Mouse (Mus musculus) midbrain, embryonic 14.5 days (tissue): ENCODE results near the gene Ikbke. TPM values are rescaled to one million over a fixed set of nuclear protein-coding genes. Genes with fewer than 3 reads are reported as not detected.

Experiments
- ATAC-seq: fragments of 200-750 bp; cut with Nextera tagmentation; 2 replicates; pipeline ENCODE4 v1.8.0; 2017; ENCODE audit warnings: moderate number of reproducible peaks, moderate library complexity; ENCODE audit not compliant: low FRiP score, low TSS enrichment
- DNase-seq: peaks from one replicate; pipeline ENCODE4 v3.0.0-alpha.2; 2015
- H3K27ac ChIP-seq: fragments of 300-500 bp; sonication (generic); replicated peaks from 2 replicates; pipeline ENCODE4 v1.5.1; 2014; ENCODE audit warnings: mild to moderate bottlenecking, low read depth, low read length, moderate library complexity
- H3K27me3 ChIP-seq: fragments of 300-500 bp; sonication (generic); 2 replicates; pipeline ENCODE4 v1.6.1; 2014; ENCODE audit warnings: low read length, control low read depth, mixed read lengths; ENCODE audit not compliant: control insufficient read depth, insufficient read depth
- H3K36me3 ChIP-seq: fragments of 300-500 bp; sonication (generic); 2 replicates; pipeline ENCODE4 v1.6.1; 2014; ENCODE audit warnings: low read length, control low read depth; ENCODE audit not compliant: control insufficient read depth, insufficient read depth
- H3K4me1 ChIP-seq: fragments of 300-500 bp; sonication (generic); 2 replicates; pipeline ENCODE4 v1.6.1; 2014; ENCODE audit warnings: mild to moderate bottlenecking, antibody characterized with exemption, low read length, control low read depth; ENCODE audit not compliant: control insufficient read depth, insufficient read depth
- H3K4me2 ChIP-seq: fragments of 300-500 bp; sonication (generic); 2 replicates; pipeline ENCODE4 v1.6.1; 2014; ENCODE audit warnings: mild to moderate bottlenecking, low read length, moderate library complexity
- H3K4me3 ChIP-seq: fragments of 300-500 bp; sonication (generic); replicated peaks from 2 replicates; pipeline ENCODE4 v1.5.1; 2014; ENCODE audit warnings: low read depth, low read length
- H3K9ac ChIP-seq: fragments of 300-500 bp; sonication (generic); replicated peaks from 2 replicates; pipeline ENCODE4 v1.6.1; 2014; ENCODE audit warnings: mild to moderate bottlenecking, low read length, moderate library complexity
- H3K9me3 ChIP-seq: fragments of 300-500 bp; sonication (generic); 2 replicates; pipeline ENCODE4 v1.6.1; 2016; ENCODE audit warnings: low read length, control low read depth, mixed read lengths; ENCODE audit not compliant: control insufficient read depth
- WGBS: fragments of 180-500 bp; shearing (Covaris S2); extraction: QIAGEN DNeasy Blood & Tissue Kit; methylation state at CpG from one replicate; pipeline ENCODE4 v1.1.7; 2014; 5-methylcytosine and 5-hydroxymethylcytosine counted together
- polyA plus RNA-seq: library from polyadenylated mRNA; unstranded; fragments of >200 nt; fragmentation: Nextera tagmentation; extraction: Ambion mirVana; gene quantifications from 2 replicates; pipeline ENCODE4 v1.2.1, GENCODE M21; 2014

Gene Ikbke
- polyA plus RNA-seq, 1 experiment from 2014 or later, result 0.87 TPM

- no peaks in the 10 kb centered on the region for H3K27me3 ChIP-seq
- no peak for DNase-seq
- peaks cover 42% of the 10 kb centered on the region for H3K36me3 ChIP-seq
- no peak for ATAC-seq
- 97% methylated on average over 2 of the region's 2 CpGs for WGBS
- no peak overlapping the region for H3K27ac ChIP-seq
- no peaks in the 10 kb centered on the region for H3K4me1 ChIP-seq
- H3K9me3 ChIP-seq, result no peaks in the 10 kb centered on the region
- H3K4me2 ChIP-seq, result no peak overlapping the region
- no peak overlapping the region for H3K4me3 ChIP-seq
- H3K9ac ChIP-seq, result no peak overlapping the region
These were observed 21.3 kb upstream of the Ikbke start for GRCm38 (mm10) chr1:131300750-131301149.

GRCm38 (mm10) chr1:131299788-131300187, 20.4 kb upstream of the Ikbke start:
- no peak for ATAC-seq
- Histone ChIP-seq H3K4me3 (no peak overlapping the region), H3K27me3 (no peaks in the 10 kb centered on the region), H3K4me2 (no peak overlapping the region), H3K36me3 (peaks cover 49% of the 10 kb centered on the region), H3K9ac (no peak overlapping the region), H3K9me3 (no peaks in the 10 kb centered on the region), H3K4me1 (0 out of 2 replicates have a peak, but pooled peaks cover 5% of the 10 kb centered on the region), H3K27ac (no peak overlapping the region)
- no peak for DNase-seq
- WGBS, result 88% methylated on average over 6 of the region's 6 CpGs

- no peak overlapping the region for H3K27ac ChIP-seq
- WGBS, result 61% methylated on average over 3 of the region's 3 CpGs
These were observed 19.8 kb upstream of the Ikbke start for GRCm38 (mm10) chr1:131299240-131299639.

GRCm38 (mm10) chr1:131298171-131298570, 18.8 kb upstream of the Ikbke start:
- H3K27ac ChIP-seq, result no peak overlapping the region
- no peaks in the 10 kb centered on the region for H3K27me3 ChIP-seq
- H3K4me3 ChIP-seq, result no peak overlapping the region
- H3K4me1 ChIP-seq, result 0 out of 2 replicates have a peak, but pooled peaks cover 5% of the 10 kb centered on the region
- DNase-seq (no peak), ATAC-seq (no peak)
- H3K9me3 ChIP-seq, result no peaks in the 10 kb centered on the region
- H3K4me2 ChIP-seq, result no peak overlapping the region
- whole genome bisulfite sequencing, result 93% methylated on average over 9 of the region's 9 CpGs
- H3K9ac ChIP-seq, result no peak overlapping the region
- H3K36me3 ChIP-seq, result peaks cover 59% of the 10 kb centered on the region

More at GRCm38 (mm10) chr1:131299240-131299639, 19.8 kb upstream of the Ikbke start:
- Histone ChIP-seq H3K27me3 (no peaks in the 10 kb centered on the region), H3K36me3 (peaks cover 53% of the 10 kb centered on the region), H3K9me3 (no peaks in the 10 kb centered on the region), H3K9ac (no peak overlapping the region), H3K4me1 (0 out of 2 replicates have a peak, but pooled peaks cover 5% of the 10 kb centered on the region), H3K4me3 (no peak overlapping the region), H3K4me2 (no peak overlapping the region)
- ATAC-seq (no peak), DNase-seq (no peak)

GRCm38 (mm10) chr1:131296726-131297125, 17.3 kb upstream of the Ikbke start:
- H3K27me3 ChIP-seq, result no peaks in the 10 kb centered on the region
- H3K9me3 ChIP-seq, result no peaks in the 10 kb centered on the region
- no peak for ATAC-seq
- 0 out of 2 replicates have a peak, but pooled peaks cover 5% of the 10 kb centered on the region for H3K4me1 ChIP-seq
- H3K36me3 ChIP-seq, result peaks cover 62% of the 10 kb centered on the region
- no peak overlapping the region for H3K4me2 ChIP-seq
- DNase-seq, result no peak
- no peak overlapping the region for H3K27ac ChIP-seq
- WGBS, result 94% methylated on average over 7 of the region's 7 CpGs
- H3K4me3 ChIP-seq, result no peak overlapping the region
- no peak overlapping the region for H3K9ac ChIP-seq

GRCm38 (mm10) chr1:131295200-131295599, 15.8 kb upstream of the Ikbke start:
- Histone ChIP-seq H3K27ac (no peak overlapping the region), H3K27me3 (no peaks in the 10 kb centered on the region), H3K9me3 (no peaks in the 10 kb centered on the region), H3K9ac (no peak overlapping the region), H3K4me3 (no peak overlapping the region), H3K4me1 (0 out of 2 replicates have a peak, but pooled peaks cover 5% of the 10 kb centered on the region), H3K4me2 (no peak overlapping the region), H3K36me3 (peaks cover 55% of the 10 kb centered on the region)
- DNase-seq, result peak; percentile 34
- no peak for ATAC-seq
- 46% methylated on average over 8 of the region's 8 CpGs for WGBS

DNA sequence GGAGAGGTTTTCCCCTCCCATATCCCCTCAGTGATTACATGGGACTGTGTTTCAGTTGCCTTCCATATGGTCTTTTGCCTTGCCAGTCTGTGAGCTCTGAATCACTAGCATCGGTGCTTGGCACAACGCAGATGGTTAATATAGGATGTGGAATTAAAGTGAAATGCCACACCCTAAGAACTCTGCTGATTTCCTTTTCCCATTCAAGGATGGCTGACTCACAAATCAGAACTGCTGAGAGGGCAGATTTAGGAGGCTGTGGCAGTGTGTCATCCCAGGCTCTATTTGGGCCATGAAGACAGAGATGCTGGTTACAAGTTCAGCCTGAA, 14.5 kb upstream of the Ikbke start:
- H3K4me3 ChIP-seq, result no peak overlapping the region
- no peak overlapping the region for H3K27ac ChIP-seq
- DNase-seq (no peak), ATAC-seq (no peak)
- peaks cover 53% of the 10 kb centered on the region for H3K36me3 ChIP-seq
- H3K9me3 ChIP-seq, result no peaks in the 10 kb centered on the region
- H3K4me1 ChIP-seq, result 0 out of 2 replicates have a peak, but pooled peaks cover 5% of the 10 kb centered on the region
- WGBS, result 96% methylated on average over 2 of the region's 2 CpGs
- no peaks in the 10 kb centered on the region for H3K27me3 ChIP-seq
- H3K4me2 ChIP-seq, result no peak overlapping the region
- no peak overlapping the region for H3K9ac ChIP-seq

GRCm38 (mm10) chr1:131293221-131293921, 14.0 kb upstream of the Ikbke start:
- Histone ChIP-seq H3K27ac (no peak overlapping the region), H3K36me3 (peaks cover 57% of the 10 kb centered on the region), H3K4me3 (no peak overlapping the region), H3K4me1 (0 out of 2 replicates have a peak, but pooled peaks cover 5% of the 10 kb centered on the region), H3K4me2 (no peak overlapping the region), H3K9me3 (no peaks in the 10 kb centered on the region), H3K9ac (no peak overlapping the region), H3K27me3 (no peaks in the 10 kb centered on the region)
- 90% methylated on average over 4 of the region's 4 CpGs for WGBS
- DNase-seq, result no peak
- no peak for ATAC-seq

GRCm38 (mm10) chr1:131290648-131291047, 11.2 kb upstream of the Ikbke start:
- no peak overlapping the region for H3K4me3 ChIP-seq

More at GRCm38 (mm10) chr1:131290648-131291047, 11.2 kb upstream of the Ikbke start:
- Histone ChIP-seq H3K36me3 (peaks cover 41% of the 10 kb centered on the region), H3K27ac (no peak overlapping the region), H3K27me3 (no peaks in the 10 kb centered on the region), H3K4me1 (0 out of 2 replicates have a peak, but pooled peaks cover 5% of the 10 kb centered on the region), H3K9me3 (no peaks in the 10 kb centered on the region), H3K4me2 (no peak overlapping the region), H3K9ac (no peak overlapping the region)
- WGBS, result 43% methylated on average over 2 of the region's 2 CpGs
- peak; percentile 78 for DNase-seq
- ATAC-seq, result no peak
